Mouse (Mus musculus) c-Kit-positive CD71-negative TER-119-negative erythroid progenitor cells, embryonic 14.5 days (primary cell): ENCODE results near the gene Kcna7.
A peak's percentile ranks its signal among the peaks of the same experiment; 100 is the strongest.

Experiments
- DNase-seq: peaks from one replicate; pipeline ENCODE4 v3.0.0-alpha.2; 2013; ENCODE audit warnings: low read depth

The Kcna7 gene

DNA sequence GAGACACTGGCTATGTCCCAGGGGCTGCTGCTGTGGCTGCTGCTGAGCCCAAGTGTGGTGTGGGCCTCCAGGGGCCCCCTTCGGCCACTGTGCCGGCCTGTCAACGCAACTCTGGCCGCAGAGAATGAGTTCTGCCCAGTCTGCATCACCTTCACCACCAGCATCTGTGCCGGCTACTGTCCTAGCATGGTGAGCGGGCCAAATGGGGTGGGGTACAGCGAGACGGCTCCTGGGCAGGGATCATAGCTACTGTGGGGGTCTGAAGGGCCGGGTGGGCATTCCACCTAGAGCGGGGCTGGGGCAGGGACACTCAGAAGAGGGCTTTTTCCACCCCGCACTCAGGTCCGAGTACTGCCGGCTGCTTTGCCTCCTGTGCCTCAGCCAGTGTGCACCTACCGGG, 15.7 kb downstream of the Kcna7 start:
- no peak for DNase-seq

DNA sequence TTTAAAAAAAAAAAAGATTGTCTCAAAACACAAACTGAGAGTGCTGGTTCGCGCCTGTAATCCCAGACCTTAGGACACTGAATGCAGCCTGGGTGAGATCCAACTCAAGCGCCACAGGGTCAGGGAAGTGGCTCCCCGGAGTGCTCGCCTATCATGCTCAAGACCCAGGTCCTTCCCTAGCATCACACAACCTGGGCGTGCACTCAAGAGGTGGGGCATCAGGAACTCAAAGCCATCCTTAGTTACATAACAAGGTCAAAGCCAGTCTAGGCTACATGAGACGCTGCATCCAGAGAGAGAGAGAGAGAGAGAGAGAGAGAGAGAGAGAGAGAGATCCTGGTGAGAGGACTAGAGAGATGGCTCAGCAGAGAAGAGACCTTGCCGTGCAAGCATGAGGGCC, 21.1 kb downstream of the Kcna7 start:
- DNase-seq: no peak

DNA sequence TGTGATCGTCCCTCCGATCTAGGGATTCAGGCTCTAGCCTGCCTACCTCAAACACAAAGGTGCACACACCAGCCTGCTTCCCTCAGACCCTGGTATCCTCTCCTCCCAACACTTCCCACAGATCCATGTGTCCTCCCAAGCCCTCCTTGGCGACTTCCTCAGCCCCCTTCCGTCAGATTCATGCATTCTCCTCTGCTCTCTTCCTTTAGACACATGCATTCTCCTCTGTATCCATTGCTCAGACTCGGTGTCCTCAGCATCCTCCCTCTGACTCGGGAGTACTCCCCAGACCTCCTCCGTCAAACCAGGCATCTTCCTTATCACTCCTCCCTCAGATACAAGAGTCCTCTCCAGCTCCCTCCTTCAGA, 28.4 kb downstream of the Kcna7 start:
- DNase-seq: no peak

DNA sequence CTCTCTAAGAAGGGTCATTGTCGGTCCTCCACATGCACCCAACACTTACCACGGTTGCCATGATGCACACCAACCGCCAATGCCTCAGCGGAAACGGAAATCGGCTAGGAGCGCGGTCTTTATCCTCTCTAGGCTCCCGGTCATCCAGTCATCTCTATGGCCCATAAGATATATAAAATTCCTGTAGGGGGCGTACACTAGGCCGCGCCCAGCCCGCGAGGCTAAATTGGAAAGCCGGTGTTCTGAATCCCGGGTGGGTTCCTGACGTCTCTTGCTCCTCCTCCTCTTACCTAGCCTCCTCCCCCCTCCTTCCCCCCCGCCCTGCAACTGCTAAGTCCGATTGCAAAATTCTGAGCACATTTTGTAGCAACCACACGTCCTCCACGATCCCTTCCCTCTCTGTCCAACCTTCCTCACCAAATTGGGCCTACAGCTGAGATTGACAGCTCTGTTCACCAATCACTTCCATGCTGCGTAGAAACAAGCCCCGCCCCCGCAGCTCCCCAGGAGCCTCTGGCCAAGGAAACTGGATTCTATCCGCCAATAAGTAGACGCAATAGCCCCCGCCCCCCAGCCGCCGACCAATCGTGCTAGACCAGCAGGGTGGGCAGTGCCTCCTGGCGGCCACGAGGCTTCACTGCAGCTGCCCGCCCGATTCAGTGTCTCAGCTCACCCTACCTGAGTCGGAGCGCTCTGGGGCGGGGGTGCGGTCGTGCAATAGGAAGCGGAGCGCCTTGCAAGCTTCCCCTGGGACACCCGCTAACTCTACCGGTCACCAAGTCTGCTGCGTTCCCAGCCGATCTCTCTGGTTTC, 29.0 kb downstream of the Kcna7 start, which contains the start of gene Gys1:
Gene Gys1 (plus strand): TSS at position 642 of the 813 bp plus-strand sequence.
- peak; percentile 99 for DNase-seq

DNA sequence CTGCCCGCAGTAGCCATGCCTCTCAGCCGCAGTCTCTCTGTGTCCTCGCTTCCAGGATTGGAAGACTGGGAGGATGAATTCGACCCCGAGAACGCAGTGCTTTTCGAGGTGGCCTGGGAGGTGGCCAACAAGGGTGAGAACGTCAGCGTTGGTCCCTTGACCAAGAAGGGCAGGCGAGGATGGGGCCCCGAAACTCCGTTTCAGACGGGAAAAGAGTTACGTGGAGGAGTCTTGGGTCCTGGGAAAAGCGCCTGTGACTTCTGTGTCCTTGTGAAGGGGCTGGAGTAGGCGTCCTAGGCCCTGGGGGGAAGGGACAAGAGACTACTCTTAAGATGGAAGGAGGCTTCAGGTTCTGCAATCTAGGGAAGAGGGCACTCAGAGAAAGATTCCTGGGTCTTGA, 29.6 kb downstream of the Kcna7 start:
- DNase-seq: no peak

DNA sequence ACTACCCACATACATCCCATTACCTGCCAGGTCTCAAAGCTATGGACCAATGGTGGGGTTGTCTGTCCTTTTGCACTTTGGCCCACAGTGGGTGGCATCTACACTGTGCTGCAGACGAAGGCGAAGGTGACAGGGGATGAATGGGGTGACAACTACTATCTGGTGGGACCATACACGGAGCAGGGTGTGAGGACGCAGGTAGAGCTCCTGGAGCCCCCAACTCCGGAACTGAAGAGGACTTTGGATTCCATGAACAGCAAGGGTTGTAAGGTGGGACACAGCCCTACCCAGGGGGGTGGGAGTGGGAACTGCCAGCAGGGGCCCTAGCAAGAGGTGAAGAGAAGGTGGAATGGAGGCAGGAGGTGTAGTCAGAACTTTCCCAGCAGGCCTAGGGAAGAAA, 31.0 kb downstream of the Kcna7 start:
- DNase-seq: no peak

DNA sequence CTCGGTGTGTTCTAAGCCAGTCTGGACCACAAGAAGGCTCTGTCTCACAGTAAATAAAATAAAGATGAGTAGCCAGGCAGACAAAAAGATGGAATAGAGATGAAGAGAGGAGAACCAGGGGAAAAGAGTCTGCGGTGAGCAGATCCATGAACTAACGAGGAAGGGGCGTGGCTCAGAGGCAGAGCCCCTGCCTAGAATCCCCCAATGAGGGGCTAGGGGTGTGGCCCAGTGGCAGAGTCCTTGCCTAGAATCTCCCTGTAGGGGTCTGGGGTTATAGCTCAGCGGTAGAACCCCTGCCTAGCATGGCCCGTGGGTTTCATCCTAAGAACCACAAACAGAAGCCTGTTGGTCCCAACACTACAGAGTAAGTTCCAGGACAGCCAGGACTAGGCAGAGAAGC, 31.6 kb downstream of the Kcna7 start:
- no peak for DNase-seq

DNA sequence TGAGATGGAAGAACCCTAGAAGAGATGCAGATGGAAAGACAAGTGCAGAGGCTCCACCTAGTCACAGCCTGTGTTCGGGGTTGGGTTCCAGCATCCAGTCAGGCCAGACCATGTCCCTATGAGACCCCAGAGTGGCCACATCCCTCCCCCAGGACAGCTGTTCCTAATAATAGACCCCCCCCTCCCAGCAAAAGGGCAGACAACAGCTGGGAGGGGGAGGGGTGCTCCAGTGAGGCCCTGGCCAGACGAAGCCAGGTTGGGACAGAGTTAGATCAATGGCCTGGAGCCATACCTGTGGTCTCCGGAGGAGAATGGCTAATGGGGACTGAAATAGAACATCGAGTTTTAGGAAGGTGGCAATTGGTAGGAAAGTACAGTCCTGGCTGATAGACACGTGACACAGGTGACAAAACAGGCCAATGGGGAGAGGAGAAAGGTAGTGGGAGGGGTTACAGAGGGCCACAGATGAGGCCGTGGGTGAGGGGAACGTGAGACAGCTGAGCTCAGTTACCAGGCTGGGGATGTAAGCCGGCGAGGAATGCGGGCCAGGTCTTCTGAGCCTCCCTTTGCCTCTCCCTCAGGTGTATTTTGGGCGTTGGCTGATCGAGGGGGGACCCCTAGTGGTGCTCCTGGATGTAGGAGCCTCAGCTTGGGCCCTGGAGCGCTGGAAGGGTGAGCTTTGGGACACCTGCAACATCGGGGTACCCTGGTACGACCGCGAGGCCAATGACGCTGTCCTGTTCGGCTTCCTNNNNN, 32.2 kb downstream of the Kcna7 start, which contains the start of gene Ruvbl2:
Gene Ruvbl2 (minus strand): TSS at position 576 of the 756 bp plus-strand sequence.
- DNase-seq: no peak

DNA sequence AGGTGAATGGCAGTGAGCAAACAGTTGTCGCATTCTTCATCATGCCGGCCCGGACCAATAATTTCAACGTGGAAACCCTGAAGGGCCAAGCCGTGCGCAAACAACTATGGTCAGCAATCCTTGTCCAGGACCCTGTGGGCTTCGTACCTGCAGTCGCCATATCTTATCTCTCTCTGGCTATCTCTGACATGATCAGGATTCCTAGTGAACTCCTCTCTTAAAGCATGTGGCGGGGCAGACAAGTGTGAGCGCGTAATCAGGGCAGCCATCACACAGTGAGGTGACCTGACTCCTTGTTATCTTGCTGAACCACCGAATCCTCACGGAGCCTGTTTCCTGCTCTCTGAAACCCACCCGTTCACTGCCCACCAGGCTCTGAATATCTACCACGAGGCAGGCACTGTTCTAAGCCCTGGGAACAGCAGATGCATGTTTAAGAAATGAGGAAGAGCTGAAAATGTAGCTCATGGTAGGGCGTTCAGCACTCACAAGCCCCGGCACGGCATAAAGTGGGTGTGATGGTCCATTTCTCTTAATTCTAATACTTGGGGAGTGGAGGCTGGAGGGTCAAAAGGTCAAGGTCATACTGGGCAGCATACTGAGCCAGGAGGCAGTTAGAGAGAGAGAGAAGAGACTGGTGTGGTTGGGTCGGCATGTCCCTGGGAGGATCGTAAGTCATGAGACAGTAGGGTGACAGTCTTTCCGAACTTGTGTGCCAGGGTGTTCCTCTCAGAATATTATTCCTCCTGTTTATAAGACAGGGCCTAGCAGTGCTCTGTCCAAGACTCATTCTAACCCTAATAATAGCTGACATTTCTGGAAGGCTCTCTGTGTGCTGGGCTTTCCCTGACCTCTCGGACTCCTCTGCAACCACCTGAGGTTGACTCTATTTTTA, 38.3 kb downstream of the Kcna7 start:
- no peak for DNase-seq

DNA sequence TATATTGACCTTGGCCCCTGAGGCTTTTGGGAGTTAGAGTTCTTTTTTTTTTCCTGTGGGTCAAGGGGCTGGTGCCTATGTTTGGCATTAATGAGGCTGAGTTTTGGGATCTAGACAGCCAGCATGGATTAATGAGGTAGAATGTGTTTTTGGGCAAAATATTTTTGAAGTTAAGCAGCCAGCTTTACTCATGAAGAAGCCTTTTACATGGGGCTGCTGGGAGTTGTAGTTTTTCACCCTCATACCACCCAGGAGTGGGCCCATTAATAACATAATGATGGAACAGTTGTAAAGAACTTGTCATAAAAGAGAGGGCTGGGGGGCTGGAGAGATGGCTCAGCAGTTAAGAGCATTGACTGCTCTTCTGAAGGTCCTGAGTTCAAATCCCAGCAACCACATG, 41.1 kb downstream of the Kcna7 start:
- DNase-seq: no peak

DNA sequence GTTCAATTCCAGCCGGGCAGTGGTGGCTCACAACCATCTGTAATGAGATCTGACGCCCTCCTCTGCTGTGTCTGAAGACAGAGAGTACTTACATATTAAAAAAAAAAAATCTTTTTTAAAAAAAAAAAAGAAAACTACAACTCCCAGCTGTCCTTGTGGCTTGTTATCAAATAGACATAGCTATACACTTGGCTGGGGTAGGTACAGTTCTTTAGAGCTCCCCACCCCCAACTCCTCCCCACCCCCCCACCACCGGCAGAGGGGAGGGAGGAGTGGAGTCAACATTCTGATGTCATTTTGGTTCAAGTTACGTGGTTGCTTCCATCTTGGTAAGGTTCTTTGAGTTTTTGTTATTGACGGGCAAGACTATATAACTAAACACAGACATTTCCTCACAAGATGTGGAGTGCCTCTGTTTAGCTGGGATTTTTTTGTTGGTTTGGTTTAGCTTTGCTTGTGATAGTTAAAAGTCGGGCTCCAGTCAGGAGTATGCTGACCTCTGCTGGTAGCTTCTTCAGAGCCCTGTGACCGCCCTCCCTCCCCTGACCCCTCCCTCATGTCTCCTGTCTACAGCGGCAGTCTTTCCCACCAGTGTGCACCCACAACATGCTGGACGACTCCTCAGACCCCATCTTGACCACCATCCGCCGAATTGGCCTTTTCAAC, 42.0 kb downstream of the Kcna7 start:
- no peak for DNase-seq

DNA sequence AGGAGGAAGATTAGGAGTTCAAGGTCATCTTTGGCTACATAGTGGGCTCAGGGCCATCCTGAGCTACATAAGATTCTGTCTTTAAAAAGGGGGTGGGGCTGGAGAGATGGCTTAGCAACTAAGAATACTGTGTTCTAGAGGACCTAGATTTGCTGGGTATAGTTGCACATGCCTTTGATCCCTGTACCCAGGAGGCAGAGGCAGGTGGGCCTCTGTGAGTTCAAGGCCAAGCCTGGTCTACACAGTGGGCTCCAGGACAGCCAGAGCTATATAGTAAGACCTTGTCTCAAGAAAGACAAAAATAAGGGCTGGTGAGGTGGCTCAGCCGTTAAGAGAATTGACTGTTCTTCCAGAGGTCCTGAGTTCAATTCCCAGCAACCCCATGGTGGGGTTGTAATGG, 44.5 kb downstream of the Kcna7 start:
- no peak for DNase-seq

DNA sequence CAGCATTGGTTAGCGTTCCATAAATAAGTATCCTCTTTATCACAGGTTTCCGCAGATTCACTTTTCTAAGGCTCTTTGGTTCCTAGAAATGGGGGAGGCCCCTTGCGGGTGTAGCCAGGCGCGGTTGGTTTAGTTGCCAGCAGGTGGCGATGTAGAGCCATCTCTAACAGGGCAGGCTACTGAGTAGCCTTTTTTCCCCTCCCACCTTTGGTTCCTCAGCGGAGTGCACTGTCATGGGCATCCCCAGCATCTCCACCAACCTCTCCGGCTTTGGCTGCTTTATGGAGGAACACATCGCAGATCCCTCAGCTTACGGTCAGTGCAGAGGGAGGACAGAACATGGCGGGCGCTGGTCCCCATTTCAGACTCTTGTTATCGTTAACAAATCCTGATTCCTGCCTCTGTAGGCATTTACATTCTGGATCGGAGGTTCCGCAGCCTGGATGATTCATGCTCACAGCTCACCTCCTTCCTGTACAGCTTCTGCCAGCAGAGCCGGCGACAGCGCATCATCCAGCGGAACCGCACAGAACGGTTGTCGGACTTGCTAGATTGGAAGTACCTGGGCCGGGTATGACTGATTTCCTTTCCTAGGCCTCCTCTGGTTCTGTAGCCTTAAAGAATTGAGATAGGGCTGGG, 46.0 kb downstream of the Kcna7 start:
- peak; percentile 83 for DNase-seq

DNA sequence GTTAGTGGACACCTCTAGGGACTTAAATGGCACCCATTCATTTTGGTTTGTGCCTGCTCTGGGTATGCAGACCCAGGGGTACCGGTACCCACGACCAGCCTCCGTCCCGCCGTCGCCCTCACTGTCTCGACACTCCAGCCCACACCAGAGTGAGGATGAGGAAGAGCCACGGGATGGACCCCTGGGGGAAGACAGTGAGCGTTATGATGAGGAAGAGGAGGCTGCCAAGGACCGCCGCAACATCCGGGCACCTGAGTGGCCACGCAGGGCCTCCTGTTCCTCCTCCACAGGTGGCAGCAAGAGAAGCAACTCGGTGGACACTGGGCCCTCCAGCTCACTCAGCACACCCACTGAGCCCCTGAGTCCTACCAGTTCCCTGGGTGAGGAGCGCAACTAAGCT, 49.5 kb downstream of the Kcna7 start:
- DNase-seq: no peak

DNA sequence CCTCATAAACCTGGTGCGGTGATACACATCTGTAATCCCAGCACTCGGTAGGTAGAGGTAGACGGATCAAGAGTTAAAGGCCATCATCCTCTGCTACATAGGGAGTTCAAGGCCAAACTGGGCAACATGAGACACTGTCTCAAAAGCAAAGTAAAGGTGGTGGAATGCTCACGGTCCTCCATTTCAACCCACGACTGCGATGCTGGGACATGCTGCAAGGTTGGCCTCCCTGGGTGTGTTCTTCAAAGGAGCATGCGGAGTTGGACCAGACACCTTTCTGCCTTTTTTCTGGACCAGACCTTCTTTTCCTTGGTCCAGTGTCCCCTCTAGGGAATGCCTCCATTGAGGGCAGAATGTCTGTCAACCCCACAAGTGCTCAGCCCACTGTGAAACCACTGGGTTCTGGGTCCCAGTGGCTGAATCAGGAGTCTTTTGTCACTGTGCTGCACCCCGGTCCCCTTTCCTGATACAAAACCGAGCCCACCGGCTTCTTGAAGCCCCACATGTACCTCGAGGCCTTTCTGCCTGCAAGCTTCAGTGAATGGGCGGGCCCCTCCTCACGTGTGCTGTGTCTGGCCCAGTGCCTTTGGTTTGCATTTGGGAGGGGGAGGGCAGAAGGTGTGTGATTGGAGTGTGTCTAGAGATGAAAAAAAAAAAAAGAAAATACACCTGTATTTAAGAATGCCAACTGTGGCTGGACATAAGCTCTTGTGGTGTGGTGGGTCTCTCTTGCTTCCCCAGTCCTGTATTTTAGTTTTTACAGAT, 50.7 kb downstream of the Kcna7 start:
- DNase-seq: no peak

DNA sequence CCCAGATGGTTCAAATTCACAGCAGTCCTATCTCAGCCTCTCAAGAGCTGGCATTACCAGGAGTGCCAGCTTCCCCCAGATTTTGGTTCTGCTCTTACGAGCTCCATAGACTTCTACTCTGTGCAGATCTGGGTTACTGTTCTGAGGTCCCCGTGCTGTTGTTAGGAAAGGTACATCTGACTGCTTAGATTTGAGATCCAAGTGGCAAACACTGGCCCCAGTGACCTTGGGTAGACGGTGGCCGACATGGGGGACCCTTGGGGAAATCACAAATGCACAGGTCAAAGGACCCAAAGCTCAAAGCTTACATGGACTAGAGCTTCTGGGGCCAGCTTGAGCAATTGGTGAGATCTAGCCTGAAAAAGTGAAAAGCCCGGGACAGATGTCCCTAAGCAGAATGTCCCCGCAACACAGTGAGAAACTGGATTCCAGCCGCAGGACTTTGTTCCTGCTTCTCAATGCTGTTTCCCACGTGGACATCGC, 51.3 kb downstream of the Kcna7 start:
- no peak for DNase-seq

DNA sequence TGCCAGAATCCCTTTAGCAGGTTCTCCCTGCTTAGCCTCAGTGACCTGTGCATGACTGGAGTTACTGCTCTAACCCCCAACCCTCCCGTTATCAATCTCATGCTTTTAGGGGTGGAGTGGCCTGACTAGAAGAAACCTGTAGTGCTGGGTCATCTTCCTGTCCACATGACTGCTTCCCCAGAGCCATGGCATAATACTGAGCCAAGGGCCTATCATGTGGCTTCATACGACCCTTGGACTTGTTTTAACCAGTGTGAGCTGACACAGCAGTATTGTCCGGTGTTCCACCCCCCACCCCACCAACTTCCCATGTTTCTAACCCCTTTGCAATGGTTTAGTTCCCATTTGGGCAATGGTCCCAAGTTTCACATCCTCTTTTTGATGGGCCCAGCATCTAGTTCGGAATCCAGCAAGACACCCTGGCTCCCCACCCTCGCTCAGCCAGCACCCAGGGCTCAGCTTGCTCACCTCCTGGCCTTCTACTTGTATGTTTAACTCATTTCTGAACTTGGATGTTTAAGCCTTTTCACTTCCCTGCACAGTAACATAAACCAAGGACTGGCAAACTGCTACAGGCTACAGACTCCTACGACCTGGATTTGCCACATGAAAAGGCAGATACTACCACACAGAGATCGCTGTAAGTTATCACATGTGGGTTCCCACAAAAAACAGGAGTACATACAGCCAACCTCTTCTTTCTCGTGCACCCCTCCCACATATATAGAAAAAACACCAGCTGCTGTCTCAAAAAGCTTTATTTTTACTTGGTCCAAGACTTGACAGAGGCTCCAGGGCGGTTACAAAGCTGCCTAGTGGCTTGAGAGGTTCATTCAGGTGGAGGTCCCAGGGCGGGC, 52.0 kb downstream of the Kcna7 start:
- DNase-seq: no peak

DNA sequence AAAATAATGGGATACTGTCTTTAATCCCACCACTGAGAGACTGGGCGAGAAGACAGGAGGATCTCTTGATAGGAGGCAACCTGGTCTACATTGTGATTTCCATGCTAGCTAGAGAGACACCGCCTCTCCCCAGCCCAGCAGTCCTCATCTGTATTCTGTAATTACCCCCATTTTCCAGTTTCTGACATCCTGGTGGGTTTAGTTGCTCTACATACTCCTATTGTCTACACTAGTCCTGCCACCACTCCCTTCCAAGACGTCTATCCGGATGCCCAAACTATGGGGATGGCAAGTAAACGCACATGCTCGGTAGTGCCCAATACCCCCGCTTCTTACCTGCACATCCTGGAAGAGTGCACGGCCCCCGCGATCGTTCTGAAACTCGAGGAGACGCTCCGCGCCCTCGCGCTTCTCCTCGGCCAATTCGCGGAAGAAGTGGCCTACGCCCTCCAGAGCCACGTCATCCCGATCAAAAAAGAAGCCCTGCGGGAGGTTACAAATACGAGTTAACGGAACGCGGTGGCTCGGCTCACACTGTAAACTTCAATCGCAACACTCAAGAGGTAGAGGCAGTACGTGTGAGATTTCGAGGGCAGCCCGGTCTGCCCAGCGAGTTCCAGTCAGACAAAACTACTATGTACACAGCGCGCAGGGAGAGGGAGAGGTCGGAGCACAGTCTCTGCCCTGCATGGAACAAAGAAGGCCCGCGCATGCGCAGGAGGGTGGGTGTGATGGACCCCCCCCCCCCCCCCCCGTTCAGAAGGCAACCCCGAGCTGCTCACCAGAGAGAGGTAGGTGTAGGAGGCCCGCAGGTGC, 53.5 kb downstream of the Kcna7 start:
- DNase-seq: no peak
